Mouse (Mus musculus) forebrain, embryonic 12.5 days (tissue): ENCODE data around the gene 4933428G20Rik. TPM values are rescaled to one million over a fixed set of nuclear protein-coding genes. Genes with fewer than 3 reads are reported as not detected.

ENCODE experiments used
- ATAC-seq: fragments of 200-750 bp; cut with Nextera tagmentation; 2 replicates; pipeline ENCODE4 v1.8.0; 2017; ENCODE audit warnings: moderate TSS enrichment; ENCODE audit not compliant: low FRiP score
- H3K27ac ChIP-seq: fragments of 300-500 bp; sonication (generic); 2 replicates; pipeline ENCODE4 v1.5.1; 2016; ENCODE audit warnings: mild to moderate bottlenecking
- H3K27me3 ChIP-seq: fragments of 300-500 bp; sonication (generic); 2 replicates; pipeline ENCODE4 v1.6.1; 2016; ENCODE audit warnings: mild to moderate bottlenecking
- H3K36me3 ChIP-seq: fragments of 300-500 bp; sonication (generic); replicated peaks from 2 replicates; pipeline ENCODE4 v1.6.1; 2016; ENCODE audit warnings: mild to moderate bottlenecking
- H3K4me1 ChIP-seq: fragments of 300-500 bp; sonication (generic); 2 replicates; pipeline ENCODE4 v1.6.1; 2016
- H3K4me2 ChIP-seq: fragments of 300-500 bp; sonication (generic); 2 replicates; pipeline ENCODE4 v1.6.1; 2016; ENCODE audit warnings: mild to moderate bottlenecking, moderate library complexity
- H3K4me3 ChIP-seq: fragments of 300-500 bp; sonication (generic); replicated peaks from 2 replicates; pipeline ENCODE4 v1.5.1; 2016; ENCODE audit warnings: mild to moderate bottlenecking
- H3K9ac ChIP-seq: fragments of 300-500 bp; sonication (generic); 2 replicates; pipeline ENCODE4 v1.6.1; 2016; ENCODE audit warnings: mild to moderate bottlenecking
- H3K9me3 ChIP-seq: fragments of 300-500 bp; sonication (generic); 2 replicates; pipeline ENCODE4 v1.6.1; 2016
- WGBS: fragments of 180-500 bp; shearing (Covaris S2); methylation state at CpG from one replicate; pipeline ENCODE4 v1.1.7; 2016; 5-methylcytosine and 5-hydroxymethylcytosine counted together
- polyA plus RNA-seq: library from polyadenylated mRNA; unstranded; fragments of >200 nt; fragmentation: Nextera tagmentation; extraction: Ambion mirVana; gene quantifications from 2 replicates; pipeline ENCODE4 v1.2.1, GENCODE M21; 2016

4933428G20Rik gene
- polyA plus RNA-seq, 1 experiment from 2014 or later, result 0.50 TPM

- Histone ChIP-seq H3K4me1 (0 out of 2 replicates have a peak, but pooled peaks cover 4% of the 10 kb centered on the region), H3K27me3 (peaks cover 11% of the 10 kb centered on the region; the same call in 1 of the 2 replicates), H3K27ac (no peak overlapping the region), H3K36me3 (peaks cover 8% of the 10 kb centered on the region), H3K9me3 (no peaks in the 10 kb centered on the region), H3K4me3 (no peak overlapping the region), H3K9ac (no peak overlapping the region), H3K4me2 (no peak overlapping the region)
- WGBS, result 18% methylated on average over 16 of the region's 16 CpGs
- ATAC-seq, result peak; percentile 57; the same call in 1 of the 2 replicates
Measured at GRCm38 (mm10) chr11:97489589-97490324, 10.4 kb downstream of the 4933428G20Rik start.

GRCm38 (mm10) chr11:97487656-97488055, 12.5 kb downstream of the 4933428G20Rik start:
- H3K4me2 ChIP-seq, result no peak overlapping the region
- H3K36me3 ChIP-seq, result peaks cover under 1% of the 10 kb centered on the region
- H3K9ac ChIP-seq, result no peak overlapping the region
- 79% methylated on average over 3 of the region's 3 CpGs for WGBS
- H3K9me3 ChIP-seq, result no peaks in the 10 kb centered on the region
- no peak overlapping the region for H3K27ac ChIP-seq
- H3K4me3 ChIP-seq, result no peak overlapping the region
- no peak for ATAC-seq
- H3K27me3 ChIP-seq, result peaks cover 11% of the 10 kb centered on the region; the same call in 1 of the 2 replicates
- H3K4me1 ChIP-seq, result 0 out of 2 replicates have a peak, but pooled peaks cover 4% of the 10 kb centered on the region

GRCm38 (mm10) chr11:97485661-97486060, 14.5 kb downstream of the 4933428G20Rik start:
- H3K36me3 ChIP-seq, result no peaks in the 10 kb centered on the region; the same call in 1 of the 2 replicates
- H3K9me3 ChIP-seq, result no peaks in the 10 kb centered on the region
- no peak overlapping the region for H3K27ac ChIP-seq
- H3K9ac ChIP-seq, result no peak overlapping the region
- WGBS, result 73% methylated on average over 8 of the region's 8 CpGs
- ATAC-seq, result no peak
- no peaks in the 10 kb centered on the region for H3K27me3 ChIP-seq
- no peak overlapping the region for H3K4me3 ChIP-seq
- H3K4me1 ChIP-seq, result 0 out of 2 replicates have a peak, but pooled peaks cover 4% of the 10 kb centered on the region
- no peak overlapping the region for H3K4me2 ChIP-seq

- Histone ChIP-seq H3K27me3 (no peaks in the 10 kb centered on the region), H3K4me1 (no peaks in the 10 kb centered on the region), H3K36me3 (peaks cover 20% of the 10 kb centered on the region), H3K9ac (no peak overlapping the region), H3K9me3 (no peaks in the 10 kb centered on the region), H3K4me2 (no peak overlapping the region), H3K27ac (no peak overlapping the region), H3K4me3 (no peak overlapping the region)
- WGBS, result 90% methylated on average over 8 of the region's 8 CpGs
- ATAC-seq, result no peak
Measured at GRCm38 (mm10) chr11:97479824-97480223, 20.3 kb downstream of the 4933428G20Rik start.

- H3K4me3 ChIP-seq, result no peak overlapping the region
- no peak for ATAC-seq
- 94% methylated on average over 10 of the region's 10 CpGs for WGBS
- peaks cover 23% of the 10 kb centered on the region for H3K36me3 ChIP-seq
- H3K27me3 ChIP-seq, result no peaks in the 10 kb centered on the region
- H3K27ac ChIP-seq, result no peak overlapping the region
- no peak overlapping the region for H3K9ac ChIP-seq
- H3K4me2 ChIP-seq, result no peak overlapping the region
- no peaks in the 10 kb centered on the region for H3K9me3 ChIP-seq
- no peaks in the 10 kb centered on the region for H3K4me1 ChIP-seq
Measured at GRCm38 (mm10) chr11:97479085-97479484, 21.1 kb downstream of the 4933428G20Rik start.

GRCm38 (mm10) chr11:97478345-97478744, 21.8 kb downstream of the 4933428G20Rik start:
- Histone ChIP-seq H3K9me3 (no peaks in the 10 kb centered on the region), H3K27ac (no peak overlapping the region), H3K4me1 (no peaks in the 10 kb centered on the region), H3K4me3 (no peak overlapping the region), H3K27me3 (no peaks in the 10 kb centered on the region), H3K4me2 (no peak overlapping the region), H3K36me3 (peaks cover 23% of the 10 kb centered on the region), H3K9ac (no peak overlapping the region)
- ATAC-seq, result no peak
- 88% methylated on average over 6 of the region's 6 CpGs for WGBS

GRCm38 (mm10) chr11:97477431-97477830, 22.7 kb downstream of the 4933428G20Rik start:
- Histone ChIP-seq H3K9me3 (no peaks in the 10 kb centered on the region), H3K4me1 (no peaks in the 10 kb centered on the region), H3K4me2 (no peak overlapping the region), H3K9ac (no peak overlapping the region), H3K4me3 (no peak overlapping the region), H3K36me3 (peaks cover 23% of the 10 kb centered on the region), H3K27me3 (no peaks in the 10 kb centered on the region), H3K27ac (no peak overlapping the region)
- 74% methylated on average over 7 of the region's 7 CpGs for WGBS
- ATAC-seq, result no peak

GRCm38 (mm10) chr11:97476334-97477095, 23.6 kb downstream of the 4933428G20Rik start:
- no peak overlapping the region for H3K4me2 ChIP-seq
- peaks cover 23% of the 10 kb centered on the region for H3K36me3 ChIP-seq
- no peaks in the 10 kb centered on the region for H3K4me1 ChIP-seq
- ATAC-seq, result peak; percentile 73
- WGBS, result 64% methylated on average over 8 of the region's 8 CpGs
- H3K9ac ChIP-seq, result no peak overlapping the region
- H3K9me3 ChIP-seq, result no peaks in the 10 kb centered on the region
- H3K27me3 ChIP-seq, result no peaks in the 10 kb centered on the region
- H3K4me3 ChIP-seq, result no peak overlapping the region
- H3K27ac ChIP-seq, result no peak overlapping the region

- Histone ChIP-seq H3K27ac (no peak overlapping the region), H3K27me3 (no peaks in the 10 kb centered on the region), H3K9ac (no peak overlapping the region), H3K36me3 (peaks cover 29% of the 10 kb centered on the region), H3K4me2 (no peak overlapping the region), H3K4me3 (no peak overlapping the region), H3K9me3 (no peaks in the 10 kb centered on the region), H3K4me1 (no peaks in the 10 kb centered on the region)
- ATAC-seq, result no peak
- WGBS, result 82% methylated on average over 6 of the region's 6 CpGs
Measured at GRCm38 (mm10) chr11:97471276-97471675, 28.9 kb downstream of the 4933428G20Rik start.

GRCm38 (mm10) chr11:97469828-97470227, 30.3 kb downstream of the 4933428G20Rik start:
- 91% methylated on average over 7 of the region's 7 CpGs for WGBS
- Histone ChIP-seq H3K9ac (no peak overlapping the region), H3K27ac (no peak overlapping the region), H3K4me1 (no peaks in the 10 kb centered on the region), H3K9me3 (no peaks in the 10 kb centered on the region), H3K27me3 (peaks cover 3% of the 10 kb centered on the region; the same call in 1 of the 2 replicates), H3K4me2 (no peak overlapping the region), H3K36me3 (peaks cover 27% of the 10 kb centered on the region), H3K4me3 (no peak overlapping the region)
- no peak for ATAC-seq

DNA sequence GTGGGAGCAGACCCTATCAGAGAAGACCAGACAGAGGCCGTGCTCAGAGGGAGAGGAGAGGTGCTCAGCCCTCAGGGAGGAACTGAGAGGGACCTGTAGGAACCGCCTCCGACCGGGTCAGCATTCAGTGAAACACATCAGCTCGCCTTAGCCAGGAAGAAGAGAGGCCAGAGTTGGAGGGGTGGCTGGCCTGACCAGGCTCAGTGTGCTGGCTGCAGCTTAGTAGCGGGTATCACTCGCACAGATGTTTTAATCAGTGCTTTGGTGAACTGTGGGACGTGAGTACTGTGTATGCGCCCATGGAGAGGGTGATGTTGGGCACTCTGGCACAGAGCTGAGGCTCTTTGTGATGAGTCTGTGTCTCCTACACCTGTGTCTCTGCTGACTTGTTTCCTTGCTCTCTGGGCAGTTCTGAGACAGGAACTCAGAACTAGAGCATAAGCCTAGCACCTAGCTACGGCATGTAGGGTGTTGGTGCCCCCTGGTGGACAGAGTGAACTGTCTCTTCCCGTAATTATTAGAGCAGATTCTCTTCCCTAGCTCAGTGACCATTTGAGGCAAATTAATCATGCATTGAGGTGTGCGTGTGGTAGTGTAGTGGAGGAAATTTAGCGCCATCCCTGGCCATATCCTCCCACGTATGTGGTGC, 31.4 kb downstream of the 4933428G20Rik start:
- Histone ChIP-seq H3K4me2 (no peak overlapping the region), H3K4me3 (no peak overlapping the region), H3K27ac (no peak overlapping the region), H3K4me1 (peaks cover under 1% of the 10 kb centered on the region; the same call in 1 of the 2 replicates), H3K27me3 (peaks cover 13% of the 10 kb centered on the region), H3K9ac (no peak overlapping the region), H3K9me3 (no peaks in the 10 kb centered on the region), H3K36me3 (peaks cover 34% of the 10 kb centered on the region)
- 49% methylated on average over 14 of the region's 14 CpGs for WGBS
- ATAC-seq, result peak; percentile 44; the same call in 1 of the 2 replicates
